Mouse (Mus musculus): ENCODE measurements around the gene Pspc1.
"Not testable (repeated sequence)": the region's sequence is repeated elsewhere in the genome, so short reads cannot be mapped to it uniquely, and the experiment has no call there.

The Pspc1 gene

DNA sequence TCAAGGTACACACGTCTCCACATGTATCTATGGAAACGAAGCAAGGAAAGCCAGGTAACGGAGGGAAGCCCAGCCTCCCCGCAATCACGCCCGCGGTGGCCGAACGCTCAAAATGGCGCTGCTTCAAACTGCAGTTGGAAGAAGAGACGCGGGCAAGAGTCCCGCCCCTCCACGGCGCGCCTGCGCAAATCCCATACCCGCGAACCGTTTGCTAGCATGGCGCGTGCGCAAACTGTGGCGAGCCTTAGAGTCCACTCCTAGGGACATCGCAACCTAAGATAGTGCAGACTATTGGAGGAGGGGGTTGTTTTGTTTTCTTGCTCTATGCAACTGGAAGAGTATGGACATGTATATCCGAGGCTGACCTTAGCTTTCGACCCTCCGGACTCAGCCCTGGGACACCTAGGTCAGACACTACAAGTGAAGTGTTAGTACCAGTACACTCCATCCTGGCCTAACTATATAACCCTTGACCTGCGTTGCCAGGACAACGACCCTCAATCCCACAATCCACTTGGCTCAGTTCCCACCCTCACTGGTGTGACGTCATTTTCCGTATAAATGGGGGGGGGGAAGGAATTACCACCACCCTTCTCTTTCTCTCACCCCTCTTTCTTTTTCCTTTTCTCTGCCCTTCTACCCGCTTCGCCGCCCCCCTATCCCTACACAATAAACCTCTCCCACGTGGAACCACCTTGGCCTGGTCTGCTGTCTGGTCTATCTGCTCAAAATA, at the start of gene Pspc1:
Gene Pspc1, minus strand, starts transcription at position 117 of the 733 bp plus-strand sequence.
- peak; percentile 97 for DNase-seq

- DNase-seq: no peak
Observed at GRCm38 (mm10) chr14:56824562-56824961, 46.4 kb upstream of the Pspc1 start.

DNA sequence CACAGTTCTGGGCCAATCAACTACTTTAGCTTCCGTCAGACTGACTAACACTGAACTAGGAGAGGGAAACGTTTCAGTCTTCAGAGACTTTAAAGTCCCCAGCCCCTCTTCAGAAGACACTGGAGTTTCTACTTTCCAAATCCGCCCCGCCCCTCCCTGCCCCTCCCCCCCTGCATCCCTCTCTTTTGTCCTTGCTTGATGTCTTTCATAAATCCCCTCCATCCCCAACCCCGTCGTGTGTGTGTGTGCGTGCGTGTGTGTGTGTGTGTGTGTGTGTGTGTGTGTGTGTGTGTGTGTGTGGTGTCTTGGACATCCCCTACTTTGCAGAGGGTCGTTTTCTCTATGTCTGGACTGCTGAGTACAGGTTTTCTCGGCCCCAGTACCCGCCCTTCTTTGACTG, 39.5 kb upstream of the Pspc1 start:
- DNase-seq: no peak

DNA sequence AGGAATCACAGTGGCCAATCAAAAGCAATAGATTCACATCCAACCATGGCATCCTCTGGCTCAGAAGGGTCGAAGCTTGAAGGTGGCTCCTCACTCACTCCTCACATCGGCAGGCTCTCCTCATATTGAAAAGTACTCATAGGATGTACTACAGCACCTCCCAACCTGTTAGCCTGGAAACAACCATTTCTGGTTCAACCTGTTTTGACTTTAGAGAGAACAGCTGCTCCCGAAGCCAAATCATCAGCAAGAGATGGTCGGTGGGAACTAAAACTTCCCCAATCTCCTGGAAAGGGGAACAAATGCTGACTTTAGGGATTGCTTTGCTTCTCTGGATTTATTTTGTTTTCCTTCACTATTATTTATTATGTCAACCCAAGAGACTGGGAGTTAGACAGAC, 39.0 kb upstream of the Pspc1 start:
- no peak for DNase-seq

GRCm38 (mm10) chr14:56816541-56816940, 38.4 kb upstream of the Pspc1 start:
- no peak for DNase-seq

- peak; percentile 88 for DNase-seq
Observed at GRCm38 (mm10) chr14:56812520-56813036, 34.5 kb upstream of the Pspc1 start.

DNA sequence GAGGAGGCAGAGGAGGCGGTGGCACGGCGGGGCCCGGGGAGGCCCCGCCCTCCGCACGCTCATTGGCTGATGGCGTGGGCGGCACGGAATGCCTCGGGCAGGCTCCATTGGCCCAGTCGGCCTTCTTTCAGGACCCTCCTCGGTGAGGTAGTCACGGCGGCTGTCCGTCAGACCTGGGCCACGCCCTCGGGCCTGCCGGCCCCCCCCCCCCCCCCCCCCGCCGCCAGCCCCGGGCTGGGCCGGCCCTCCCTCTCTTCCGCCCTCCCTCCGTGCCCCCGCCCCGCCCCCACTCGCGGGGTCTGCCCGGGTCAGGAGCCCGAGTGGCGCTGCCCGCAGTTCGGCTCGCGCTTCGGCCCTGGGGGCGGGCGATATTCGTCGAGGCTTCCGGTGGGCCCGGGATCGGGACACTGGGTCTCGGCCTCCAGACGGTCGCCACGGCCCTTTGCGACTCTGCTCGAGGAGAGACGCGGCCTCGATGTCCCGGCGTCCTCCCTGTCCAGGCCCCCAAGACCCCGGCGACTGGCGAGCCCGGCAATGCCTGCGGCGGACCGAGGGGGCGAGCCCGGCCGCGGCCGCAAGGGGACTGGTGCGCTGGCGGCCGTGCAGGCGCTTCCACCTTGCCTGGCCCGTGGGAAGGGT, 33.7 kb upstream of the Pspc1 start, which contains the start of gene Zmym5:
Gene Zmym5, minus strand, starts transcription at position 16 of the 639 bp plus-strand sequence.
- peak; percentile 97 for DNase-seq

- DNase-seq: peak; percentile 54
Observed at GRCm38 (mm10) chr14:56810781-56811690, 32.9 kb upstream of the Pspc1 start.

GRCm38 (mm10) chr14:56793243-56793642, 15.1 kb upstream of the Pspc1 start:
- DNase-seq: no peak

- DNase-seq: no peak
Observed at GRCm38 (mm10) chr14:56784575-56784974, 6.5 kb upstream of the Pspc1 start.

DNA sequence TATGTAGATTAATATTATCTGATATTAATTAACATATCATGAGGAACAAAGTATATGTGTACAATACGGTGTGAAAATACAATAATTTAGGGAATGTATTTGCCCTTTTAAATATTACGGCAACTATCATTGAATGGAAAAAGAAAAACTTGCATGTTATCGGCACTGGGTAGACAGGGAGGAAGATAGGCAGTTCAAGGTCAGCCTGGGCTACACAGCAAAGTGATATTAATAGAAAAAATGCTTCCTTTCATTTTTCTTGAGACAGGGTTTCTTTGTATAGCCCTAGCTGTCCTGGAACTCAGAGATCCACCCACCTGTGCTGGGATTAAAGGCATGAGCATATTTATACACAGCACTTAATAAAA, 801 bp upstream of the Pspc1 start:
- DNase-seq: no peak

GRCm38 (mm10) chr14:56777360-56778136, 568 bp downstream of the Pspc1 start:
- DNase-seq: peak; percentile 55

GRCm38 (mm10) chr14:56776571-56777238, 1.4 kb downstream of the Pspc1 start:
- DNase-seq: no peak

GRCm38 (mm10) chr14:56775416-56775815, 2.7 kb downstream of the Pspc1 start:
- no peak for DNase-seq

- not testable (repeated sequence) for DNase-seq
Observed at GRCm38 (mm10) chr14:56766438-56766837, 11.7 kb downstream of the Pspc1 start.

DNA sequence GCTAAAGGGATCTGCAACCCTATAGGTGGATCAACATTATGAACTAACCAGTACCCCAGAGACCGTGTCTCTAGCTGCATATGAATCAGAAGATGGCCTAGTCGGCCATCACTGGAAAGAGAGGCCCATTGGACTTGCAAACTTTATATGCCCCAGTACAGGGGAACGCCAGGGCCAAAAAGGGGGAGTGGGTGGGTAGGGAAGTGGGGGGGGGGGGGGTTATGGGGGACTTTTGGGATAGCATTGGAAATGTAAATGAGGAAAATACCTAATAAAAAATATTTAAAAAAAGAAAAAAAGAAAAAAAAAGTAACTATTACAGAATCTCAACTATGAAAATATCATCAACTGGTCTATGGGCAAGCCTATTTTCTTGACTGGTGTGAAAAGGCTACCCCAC, 13.0 kb downstream of the Pspc1 start:
- not testable (repeated sequence) for DNase-seq

- no peak for DNase-seq
Observed at GRCm38 (mm10) chr14:56751282-56751681, 26.8 kb downstream of the Pspc1 start.

GRCm38 (mm10) chr14:56740175-56740574, 37.9 kb downstream of the Pspc1 start:
- DNase-seq: no peak

GRCm38 (mm10) chr14:56726493-56726892, 51.6 kb downstream of the Pspc1 start:
- DNase-seq: no peak

DNA sequence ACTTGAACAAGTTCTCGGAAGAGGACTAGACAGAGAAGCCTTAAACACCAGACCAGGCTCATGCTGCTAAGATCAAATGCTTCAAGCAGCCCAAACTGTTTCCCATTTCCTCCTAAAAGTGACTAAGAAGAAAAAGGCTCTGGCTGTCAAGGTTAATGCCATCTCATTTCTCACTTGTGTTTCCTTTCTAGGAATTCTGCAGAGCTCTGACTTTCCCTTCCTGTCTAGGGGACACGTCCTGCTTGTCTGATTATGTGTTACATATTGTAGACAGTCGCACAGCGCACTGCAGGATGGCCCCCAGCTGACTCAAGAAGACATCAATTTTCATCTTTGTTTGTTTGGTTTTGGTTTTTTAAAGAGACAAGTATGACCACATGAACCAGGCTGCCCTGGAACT, 72.4 kb downstream of the Pspc1 start:
- no peak for DNase-seq

DNA sequence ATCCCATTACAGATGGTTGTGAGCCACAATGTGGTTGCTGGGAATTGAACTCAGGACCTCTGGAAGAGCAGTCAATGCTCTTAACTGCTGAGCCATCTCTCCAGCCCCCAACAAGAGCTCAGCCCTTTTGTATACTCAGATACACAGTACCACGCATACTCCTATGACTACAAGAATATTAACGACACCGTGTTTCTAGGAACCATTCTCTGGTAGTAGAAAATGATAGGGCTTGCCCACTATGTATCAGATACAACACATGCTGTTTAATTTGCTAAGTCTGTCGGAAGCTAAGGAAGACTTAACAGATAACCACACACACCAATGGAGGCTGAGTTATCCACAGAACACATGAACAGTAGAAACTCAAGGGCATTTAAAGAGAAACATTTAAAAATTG, 75.5 kb downstream of the Pspc1 start:
- no peak for DNase-seq

GRCm38 (mm10) chr14:56697836-56698235, 80.3 kb downstream of the Pspc1 start:
- no peak for DNase-seq
